Mouse (Mus musculus) bone marrow, adult 2 months (tissue): Measurements from ENCODE around the gene Gm4450.

Source experiments
- CTCF ChIP-seq: fragments of 200-500 bp; IDR thresholded peaks from 2 replicates; pipeline ENCODE4 v1.5.1; 2011; ENCODE audit warnings: low read length, control low read depth; ENCODE audit not compliant: control insufficient read depth, insufficient read depth
- POLR2A ChIP-seq: fragments of 200-500 bp; IDR thresholded peaks from 2 replicates; pipeline ENCODE4 v1.6.1; 2011; ENCODE audit warnings: low read depth, mild to moderate bottlenecking, control low read depth, low read length, borderline replicate concordance; ENCODE audit not compliant: control insufficient read depth

GRCm38 (mm10) chr3:98428449-98428775, 28.5 kb downstream of the Gm4450 start:
- TF ChIP-seq CTCF (no peak), POLR2A (no peak)
